25 mouse cellular contexts compared by ENCODE assay signal in the genomic region with DNA sequence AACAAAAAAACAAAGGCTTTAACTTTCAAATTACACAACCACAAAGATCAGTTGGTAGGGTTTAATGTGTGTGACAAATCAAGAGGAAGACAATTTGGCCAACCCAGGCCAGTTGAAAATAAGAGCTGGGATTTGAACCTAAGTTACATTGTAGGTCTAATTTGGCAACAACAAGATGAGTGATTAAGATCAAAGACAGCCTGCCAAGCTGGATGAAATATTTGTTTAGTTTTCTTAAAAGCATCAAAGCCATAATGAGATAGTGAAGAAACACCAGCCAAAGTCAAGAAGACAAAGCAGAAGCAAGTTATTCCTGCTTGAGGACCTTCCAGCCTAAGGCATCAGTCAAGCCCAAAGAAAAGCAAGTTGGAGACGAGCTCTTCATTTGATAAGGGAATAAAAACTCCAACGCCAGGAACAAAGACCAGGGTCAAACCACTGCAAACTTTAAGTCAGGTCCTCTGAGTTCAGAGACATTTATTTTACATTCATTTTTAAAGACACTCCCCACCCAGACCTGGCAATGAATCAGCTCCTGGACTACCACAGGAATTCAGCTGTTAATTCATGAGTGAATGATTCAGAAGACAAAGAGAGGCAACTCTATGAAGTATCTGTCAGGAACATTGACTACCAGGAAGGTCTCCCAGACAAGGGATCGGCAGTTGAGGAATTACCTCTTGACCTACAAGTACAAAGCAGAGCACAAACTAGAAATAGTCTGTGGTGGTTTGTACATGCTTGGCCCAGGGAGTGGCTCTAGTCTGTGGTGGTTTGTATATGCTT. TPM values are rescaled to one million over a fixed set of nuclear protein-coding genes. Genes with fewer than 3 reads are reported as not detected.
DNase-seq lines count a peak whose midpoint lies in the region; ATAC-seq and TF ChIP-seq lines count a peak whose summit lies in the region.
"Had no signal": no experiment of that assay in that cellular context is flagged by ENCODE, and none has a peak within 500 bp of the region (broad histone marks: within the 10 kb centered on the region; RNA-seq: fewer than 3 reads in every experiment).

No protein-coding gene starts in this region.

- TF ChIP-seq EP300 in heart, adult 2 months (IDR thresholded peaks at IDR 0.05; ENCODE audit: insufficient read depth, low read depth, low read length), result no peak

- intact Hi-C loops in heart, adult 2 months (cut with DNase I), result no loop called here
- intact Hi-C loops in heart, postnatal 25 days (cut with DNase I), result no loop called here

- H3K4me3 ChIP-seq in heart, adult 2 months, result no peak overlapping the region
- H3K4me3 ChIP-seq in liver, embryonic 11.5 days (ENCODE audit: low read depth, low read length), result no peak overlapping the region
- H3K4me3 ChIP-seq: embryonic facial prominence, embryonic 12.5 days; embryonic facial prominence, embryonic 15.5 days; forebrain, embryonic 12.5 days; forebrain, embryonic 15.5 days; heart, embryonic 12.5 days; heart, embryonic 15.5 days; hindbrain, embryonic 12.5 days; hindbrain, embryonic 15.5 days had no signal

- no peak overlapping the region for H3K27ac ChIP-seq in heart, adult 2 months
- H3K27ac ChIP-seq in liver, embryonic 11.5 days (ENCODE audit: low read depth, low read length), result no peak overlapping the region
- H3K27ac ChIP-seq: embryonic facial prominence, embryonic 12.5 days; embryonic facial prominence, embryonic 15.5 days; forebrain, embryonic 12.5 days; forebrain, embryonic 15.5 days; heart, embryonic 15.5 days; hindbrain, embryonic 12.5 days; hindbrain, embryonic 15.5 days had no signal

- DNase-seq in heart, adult 11 months, result peak; percentile 27
- DNase-seq in heart, adult 2 months, result no peak
- peak; percentile 81 for DNase-seq in Muller cell, postnatal 12 days (ENCODE audit: inconsistent ontology term)
- peak; percentile 99 for DNase-seq in fat pad, adult 2 months (ENCODE audit: extremely low read depth, low read depth, low spot score)
- no peak for DNase-seq in heart, postnatal 25 days (ENCODE audit: low spot score)
- no peak for DNase-seq in frontal cortex, postnatal 10 days (ENCODE audit: low spot score in 2 of 2)
- DNase-seq in liver, embryonic 11.5 days (ENCODE audit: low spot score), result no peak
- DNase-seq: adrenal gland, adult 2 months; adrenal gland, postnatal 14 days; cerebellum, adult 11 months; cerebellum, adult 2 months; cerebellum, adult 9-11 months; cerebellum, postnatal 25 days; gastrocnemius, postnatal 14 days; heart, postnatal 10 days had no signal

- H3K4me2 ChIP-seq in liver, embryonic 11.5 days, result no peak overlapping the region
- H3K4me2 ChIP-seq: embryonic facial prominence, embryonic 12.5 days; embryonic facial prominence, embryonic 15.5 days; forebrain, embryonic 12.5 days; forebrain, embryonic 15.5 days; heart, embryonic 12.5 days; heart, embryonic 15.5 days; hindbrain, embryonic 12.5 days; hindbrain, embryonic 15.5 days had no signal

- no peaks in the 10 kb centered on the region for H3K79me2 ChIP-seq in heart, adult 2 months (replicated peaks; ENCODE audit: control insufficient read depth, insufficient read depth, low read length)

- H3K27me3 ChIP-seq in heart, adult 2 months (ENCODE audit: control insufficient read depth, insufficient read depth, low read length), result no peaks in the 10 kb centered on the region
- H3K27me3 ChIP-seq in liver, embryonic 11.5 days (replicated peaks; ENCODE audit: control insufficient read depth, insufficient read depth, low read length), result no peaks in the 10 kb centered on the region
- H3K27me3 ChIP-seq: embryonic facial prominence, embryonic 12.5 days; embryonic facial prominence, embryonic 15.5 days; forebrain, embryonic 15.5 days; heart, embryonic 12.5 days; heart, embryonic 15.5 days; hindbrain, embryonic 12.5 days; hindbrain, embryonic 15.5 days had no signal

- H3K4me1 ChIP-seq in heart, adult 2 months (ENCODE audit: control insufficient read depth, insufficient read depth, low read length), result peaks cover 2% of the 10 kb centered on the region; the same call in 1 of the 2 replicates
- H3K4me1 ChIP-seq in liver, embryonic 11.5 days (replicated peaks; ENCODE audit: control insufficient read depth, insufficient read depth, low read length), result no peaks in the 10 kb centered on the region
- H3K4me1 ChIP-seq: heart, embryonic 12.5 days; heart, embryonic 15.5 days had no signal

- 64% methylated on average over 3 of the region's 3 CpGs for WGBS in heart, adult 2 months
- 77% methylated on average over 3 of the region's 3 CpGs for WGBS in liver, embryonic 11.5 days

- no peak for ATAC-seq in liver, embryonic 11.5 days (replicated peaks; ENCODE audit: low FRiP score)
- ATAC-seq: CD4-positive, CD25-positive, alpha-beta regulatory T cell, adult 4 months; forebrain, embryonic 15.5 days; intestine, postnatal 0 days had no signal

- no peaks in the 10 kb centered on the region for H3K9me3 ChIP-seq in liver, embryonic 11.5 days (ENCODE audit: control insufficient read depth, low read length)
- H3K9me3 ChIP-seq: embryonic facial prominence, embryonic 12.5 days; embryonic facial prominence, embryonic 15.5 days; forebrain, embryonic 12.5 days; forebrain, embryonic 15.5 days; heart, embryonic 12.5 days; heart, embryonic 15.5 days; hindbrain, embryonic 12.5 days; hindbrain, embryonic 15.5 days had no signal

- TF ChIP-seq CTCF in heart, adult 2 months (IDR thresholded peaks at IDR 0.05), result no peak

- no peak overlapping the region for H3K9ac ChIP-seq in heart, adult 2 months (ENCODE audit: low read depth, low read length)
- no peak overlapping the region for H3K9ac ChIP-seq in liver, embryonic 11.5 days (ENCODE audit: low read depth, low read length)
- H3K9ac ChIP-seq: embryonic facial prominence, embryonic 12.5 days; embryonic facial prominence, embryonic 15.5 days; forebrain, embryonic 12.5 days; forebrain, embryonic 15.5 days; heart, embryonic 12.5 days; heart, embryonic 15.5 days; hindbrain, embryonic 12.5 days; hindbrain, embryonic 15.5 days had no signal

- H3K36me3 ChIP-seq in heart, adult 2 months (ENCODE audit: control insufficient read depth, insufficient read depth, low read length), result no peaks in the 10 kb centered on the region
- H3K36me3 ChIP-seq in liver, embryonic 11.5 days (ENCODE audit: control insufficient read depth, insufficient read depth, low read length), result no peaks in the 10 kb centered on the region
- H3K36me3 ChIP-seq: embryonic facial prominence, embryonic 12.5 days; embryonic facial prominence, embryonic 15.5 days; forebrain, embryonic 12.5 days; forebrain, embryonic 15.5 days; heart, embryonic 12.5 days; heart, embryonic 15.5 days; hindbrain, embryonic 12.5 days; hindbrain, embryonic 15.5 days had no signal

- no peak for TF ChIP-seq POLR2A in heart, adult 2 months (IDR thresholded peaks at IDR 0.05; ENCODE audit: insufficient read depth, low read depth, low read length)

RNA-seq across cellular contexts. Expression of a gene that starts 19.2 kb away (rescaled TPM):
- total RNA-seq in heart, adult 2 months (2021), result 1 to 10 TPM; 4.3 to 4.9 TPM
- 2.5 and 3.3 TPM in 2 replicates for polyA plus RNA-seq in heart, adult 2 months (2012; rRNA removed)
- total RNA-seq in heart, postnatal 25 days (2021), result 1 to 10 TPM; 4.6 to 5.3 TPM
- polyA plus RNA-seq in liver, embryonic 11.5 days (2014; fragmentation: Nextera tagmentation; extraction: Ambion mirVana), result 1.0 and 1.4 TPM in 2 replicates

Comparison
In these comparisons a context has a peak if more than half of its experiments do, and no peak if none do; other contexts are left out.
1. DNase-seq: peak in heart, adult 11 months (single experiment), Muller cell, postnatal 12 days (single experiment) and fat pad, adult 2 months (single experiment); none in heart, adult 2 months (0 of 2), heart, postnatal 25 days (single experiment), frontal cortex, postnatal 10 days (0 of 2) and liver, embryonic 11.5 days (single experiment).